Mouse (Mus musculus) embryo, embryonic 11.5 days (tissue): ENCODE data around the gene Tmem274.

Experiments
- DNase-seq: peaks from one replicate; pipeline ENCODE4 v3.0.0-alpha.2; 2012; ENCODE audit warnings: low read depth, low spot score

The Tmem274 gene

DNA sequence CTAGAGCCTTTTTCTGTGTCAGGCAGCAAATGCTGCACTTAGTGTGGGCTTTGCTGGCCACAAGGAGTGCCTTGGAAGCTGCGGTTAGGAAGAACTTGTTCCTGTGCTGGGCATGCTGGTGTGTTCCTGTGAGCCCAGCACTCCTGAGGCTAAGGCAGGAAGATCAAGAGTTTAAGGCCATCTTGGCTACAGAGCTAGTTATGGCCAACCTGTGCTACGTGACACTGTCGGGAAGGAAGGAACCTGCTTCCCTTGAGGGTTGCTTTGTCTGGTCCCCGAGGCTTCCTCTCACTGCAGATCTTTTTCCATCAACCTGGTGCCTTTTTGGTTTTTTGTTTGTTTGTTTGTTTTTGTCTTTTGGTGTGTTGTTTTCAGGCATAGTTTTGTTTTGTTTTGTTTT is 48.0 kb downstream of the Tmem274 start:
- no peak for DNase-seq

DNA sequence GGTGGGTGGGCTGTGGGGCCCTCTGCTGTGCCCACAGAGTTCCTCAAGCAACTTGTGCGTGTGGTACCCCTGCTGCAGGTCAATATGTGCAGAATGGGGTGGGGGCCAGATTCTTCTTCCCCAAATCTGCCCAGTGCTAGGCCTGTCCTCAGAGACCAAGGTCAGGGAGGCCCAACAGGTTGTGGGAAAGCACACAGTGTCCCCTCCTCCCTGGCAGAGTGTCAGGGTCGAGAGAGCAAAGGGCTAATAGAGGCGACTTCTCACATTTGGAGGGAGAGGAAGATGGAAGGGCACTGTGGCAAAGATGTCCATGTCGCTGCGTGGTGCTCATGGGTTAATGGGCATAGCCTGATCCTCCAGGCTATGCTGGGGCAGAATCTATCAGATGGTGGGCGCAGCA is 48.6 kb downstream of the Tmem274 start:
- no peak for DNase-seq

DNA sequence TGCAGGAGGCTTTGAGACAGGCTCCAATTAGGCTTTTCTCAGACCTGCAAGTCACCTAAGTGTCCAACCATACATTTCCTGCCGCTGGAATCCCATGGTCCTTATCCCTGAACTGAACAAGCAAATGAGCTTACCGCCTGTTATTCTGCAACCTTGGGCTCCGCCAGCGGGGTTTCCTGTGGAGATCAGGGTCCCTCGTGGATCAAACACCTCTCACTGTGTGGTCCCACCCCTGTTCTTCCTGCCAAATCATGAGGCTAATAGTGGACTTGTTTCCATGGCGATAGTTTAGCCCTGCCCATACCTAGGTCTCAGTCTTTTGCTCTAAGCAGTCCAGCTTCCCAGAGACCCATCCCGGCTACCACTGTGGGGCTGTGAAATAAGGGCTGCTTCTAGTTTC is 49.2 kb downstream of the Tmem274 start:
- no peak for DNase-seq

DNA sequence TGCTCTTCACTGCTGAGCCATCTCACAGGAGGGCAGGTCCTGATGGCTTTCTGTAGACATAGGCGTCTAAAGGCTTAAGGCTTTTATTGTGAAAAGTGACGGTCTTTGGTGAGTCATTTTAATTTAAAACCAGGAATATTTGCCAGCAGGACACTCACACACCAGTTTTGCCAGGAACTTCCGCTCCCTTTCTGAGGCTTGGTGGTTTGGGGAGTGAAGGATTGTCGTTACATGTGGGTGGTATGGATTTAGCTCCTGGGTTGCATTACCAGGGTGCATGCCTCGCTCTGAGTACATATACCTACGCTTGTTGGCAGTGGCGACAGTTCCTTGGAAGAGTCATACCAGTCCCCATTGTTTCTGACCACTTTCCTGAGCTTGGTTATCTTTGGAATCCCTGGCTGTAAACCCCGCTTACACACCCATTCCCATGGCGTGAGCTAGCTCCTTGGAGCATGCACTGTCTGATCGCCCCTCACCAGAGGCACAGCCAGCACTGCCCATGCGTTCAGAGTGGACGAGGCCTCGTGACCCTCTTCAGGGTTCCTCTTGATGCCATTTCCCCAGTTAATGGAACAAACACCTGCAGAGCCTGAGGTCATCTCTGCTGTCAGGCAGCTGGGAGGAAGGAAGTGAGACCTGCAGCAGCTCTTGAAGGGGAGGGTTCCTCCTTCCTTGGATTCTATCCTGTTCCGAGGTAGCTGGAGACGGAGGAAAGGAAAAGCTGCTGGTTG is 50.6 kb downstream of the Tmem274 start:
- DNase-seq = no peak

DNA sequence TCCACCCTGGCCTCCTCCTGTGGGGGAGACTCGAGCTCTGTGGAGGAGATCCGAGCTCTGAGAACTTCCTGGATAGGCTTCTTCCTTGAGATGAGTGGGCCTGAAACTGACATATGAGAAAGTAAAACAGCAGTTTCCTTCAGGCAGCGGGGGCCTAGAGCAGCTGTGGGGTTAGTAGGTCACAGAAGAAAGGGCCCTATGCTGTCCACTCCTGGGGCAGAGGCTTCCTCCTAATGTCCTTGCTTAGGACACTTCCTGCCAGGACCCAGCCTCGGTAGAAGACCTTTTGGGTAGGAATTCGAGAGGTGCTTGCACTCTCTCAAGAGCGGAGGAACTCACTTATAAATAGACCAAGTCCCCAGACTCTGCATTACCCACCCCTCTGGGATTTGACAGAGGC is 52.5 kb downstream of the Tmem274 start:
- DNase-seq = no peak
